Mouse (Mus musculus) CH12.LX (cell line): ENCODE data around the gene B4galt1. TPM values are rescaled to one million over a fixed set of nuclear protein-coding genes. Genes with fewer than 3 reads are reported as not detected.

ENCODE experiments used
- DNase-seq: peaks from one replicate; pipeline ENCODE4 v3.0.0-alpha.2; 2013; ENCODE audit errors: extremely low read depth
- H3K27ac ChIP-seq: 2 replicates; pipeline ENCODE4 v1.5.1; 2012; ENCODE audit warnings: low read depth, mild to moderate bottlenecking, control low read depth, moderate library complexity; ENCODE audit not compliant: insufficient read depth
- H3K27me3 ChIP-seq: replicated peaks from 2 replicates; pipeline ENCODE3; 2012; ENCODE audit warnings: inconsistent platforms
- H3K36me3 ChIP-seq, 2 experiments: replicated peaks in 1 of 2; 2 replicates each; pipeline versions ENCODE3 to v1.6.1; 2012; ENCODE audit warnings: inconsistent platforms in 1 of 2, low read length in 1 of 2, mild to moderate bottlenecking in 1 of 2, mixed read lengths in 1 of 2, moderate library complexity in 1 of 2; ENCODE audit not compliant: control insufficient read depth in 1 of 2, insufficient read depth in 1 of 2
- H3K4me1 ChIP-seq, 2 experiments: 2 replicates each; pipeline ENCODE4 v1.6.1; 2012; ENCODE audit warnings: inconsistent platforms in 1 of 2, moderate library complexity in 1 of 2; ENCODE audit not compliant: insufficient read depth in 2 of 2, control insufficient read depth in 1 of 2
- H3K4me2 ChIP-seq: 2 replicates; pipeline ENCODE4 v1.6.1; 2012; ENCODE audit warnings: low read depth, mild to moderate bottlenecking, control low read depth; ENCODE audit not compliant: poor library complexity, insufficient read depth, severe bottlenecking
- H3K4me3 ChIP-seq, 3 experiments: fragments of 150-350 bp in 1 of 3; sonication (generic) in 1 of 3; replicated peaks in 1 of 3; 2 replicates each; pipeline versions ENCODE3 to v1.5.1; 2011 to 2012; ENCODE audit warnings: low read depth in 2 of 3, low read length in 2 of 3, mild to moderate bottlenecking in 2 of 3, moderate library complexity in 2 of 3, control low read depth in 1 of 3, improper control_type of control experiment in 1 of 3, inconsistent platforms in 1 of 3, mixed read lengths in 1 of 3; ENCODE audit not compliant: poor library complexity in 1 of 3
- H3K79me2 ChIP-seq: replicated peaks from 2 replicates; pipeline ENCODE4 v1.6.1; 2012; ENCODE audit warnings: mild to moderate bottlenecking, moderate library complexity; ENCODE audit not compliant: control insufficient read depth, poor library complexity, insufficient read depth, severe bottlenecking; ENCODE audit errors: extremely low read depth
- H3K9ac ChIP-seq: 2 replicates; pipeline ENCODE4 v1.6.1; 2012; ENCODE audit warnings: low read depth, mild to moderate bottlenecking, control low read depth, moderate library complexity; ENCODE audit not compliant: insufficient read depth
- H3K9me3 ChIP-seq: replicated peaks from 2 replicates; pipeline ENCODE3; 2012; ENCODE audit warnings: low read length, inconsistent platforms, mixed read lengths
- BHLHE40 ChIP-seq: IDR thresholded peaks from 2 replicates; pipeline ENCODE4 v1.6.1; 2011; ENCODE audit warnings: mild to moderate bottlenecking, low read depth, low read length, improper control_type of control experiment
- ELF1 ChIP-seq: IDR thresholded peaks from 2 replicates; pipeline ENCODE4 v1.6.1; 2014; ENCODE audit warnings: low read depth, mild to moderate bottlenecking, inconsistent platforms, low read length, improper control_type of control experiment
- EP300 ChIP-seq: IDR thresholded peaks from 2 replicates; pipeline ENCODE4 v1.6.1; 2011; ENCODE audit warnings: low read length, improper control_type of control experiment
- GABPA ChIP-seq: IDR thresholded peaks from 2 replicates; pipeline ENCODE4 v1.6.1; 2012; ENCODE audit warnings: low read depth, low read length, improper control_type of control experiment, inconsistent platforms; ENCODE audit not compliant: insufficient replicate concordance
- HCFC1 ChIP-seq: IDR thresholded peaks from 2 replicates; pipeline ENCODE4 v1.6.1; 2012; ENCODE audit warnings: low read depth, mild to moderate bottlenecking, inconsistent platforms, low read length, improper control_type of control experiment
- IRF4 ChIP-seq: IDR thresholded peaks from 2 replicates; pipeline ENCODE4 v1.6.1; 2014; ENCODE audit warnings: low read depth, mild to moderate bottlenecking, inconsistent platforms, low read length, improper control_type of control experiment
- JUN ChIP-seq: IDR thresholded peaks from 2 replicates; pipeline ENCODE4 v1.6.1; 2011; ENCODE audit warnings: low read depth, mild to moderate bottlenecking, low read length, improper control_type of control experiment, moderate library complexity; ENCODE audit not compliant: insufficient read depth
- JUND ChIP-seq: conservative IDR thresholded peaks from 2 replicates; pipeline ENCODE4 v1.6.1; 2011; ENCODE audit warnings: low read depth, low read length, improper control_type of control experiment
- KAT2A ChIP-seq: IDR thresholded peaks from 2 replicates; pipeline ENCODE4 v1.6.1; 2012; ENCODE audit warnings: low read length, improper control_type of control experiment, inconsistent platforms; ENCODE audit not compliant: insufficient replicate concordance
- MAZ ChIP-seq: IDR thresholded peaks from 2 replicates; pipeline ENCODE4 v1.6.1; 2012; ENCODE audit warnings: low read depth, mild to moderate bottlenecking, inconsistent platforms, low read length, improper control_type of control experiment, moderate library complexity
- MEF2A ChIP-seq: IDR thresholded peaks from 2 replicates; pipeline ENCODE4 v1.6.1; 2014; ENCODE audit warnings: low read depth, mild to moderate bottlenecking, inconsistent platforms, low read length, improper control_type of control experiment, borderline replicate concordance
- MXI1 ChIP-seq: IDR thresholded peaks from 2 replicates; pipeline ENCODE4 v1.6.1; 2011; ENCODE audit warnings: mild to moderate bottlenecking, low read depth, low read length, improper control_type of control experiment
- POLR2AphosphoS2 ChIP-seq: IDR thresholded peaks from 2 replicates; pipeline ENCODE4 v1.6.1; 2011; ENCODE audit warnings: low read depth, low read length, improper control_type of control experiment
- UBTF ChIP-seq: IDR thresholded peaks from 2 replicates; pipeline ENCODE4 v1.6.1; 2012; ENCODE audit warnings: low read depth, mild to moderate bottlenecking, inconsistent platforms, low read length, improper control_type of control experiment, moderate library complexity
- USF2 ChIP-seq: conservative IDR thresholded peaks from 2 replicates; pipeline ENCODE4 v1.6.1; 2011; ENCODE audit warnings: low read depth, low read length, improper control_type of control experiment
- ZC3H11A ChIP-seq: IDR thresholded peaks from 2 replicates; pipeline ENCODE4 v1.6.1; 2012; ENCODE audit warnings: low read depth, mild to moderate bottlenecking, inconsistent platforms, low read length, improper control_type of control experiment
- ZKSCAN1 ChIP-seq: IDR thresholded peaks from 2 replicates; pipeline ENCODE4 v1.6.1; 2012; ENCODE audit warnings: low read depth, inconsistent platforms, low read length, improper control_type of control experiment, borderline replicate concordance
- ZMIZ1 ChIP-seq: IDR thresholded peaks from 2 replicates; pipeline ENCODE4 v1.6.1; 2012; ENCODE audit warnings: low read depth, mild to moderate bottlenecking, inconsistent platforms, low read length, improper control_type of control experiment
- ZNF384 ChIP-seq: IDR thresholded peaks from 2 replicates; pipeline ENCODE4 v1.6.1; 2012; ENCODE audit warnings: low read depth, low read length, improper control_type of control experiment, inconsistent platforms
- dilution Hi-C: fragments of 300-500 bp; cut with MboI; formaldehyde crosslinking; loops from 2 replicates; pipeline ENCODE4 v1.14.3; 2020; ENCODE audit warnings: low sequenced_read_pairs; ENCODE audit not compliant: extremely low pct_unique_long_range_greater_than_20kb, extremely low pct_ligation_motif_present
- in situ Hi-C: fragments of 300-500 bp; cut with MboI; formaldehyde crosslinking; loops from 3 replicates; pipeline ENCODE4 v1.14.3; 2019; ENCODE audit warnings: low sequenced_read_pairs, low pct_ligation_motif_present, low pct_unique_long_range_greater_than_20kb, mixed read lengths
- polyA plus RNA-seq: library from polyadenylated mRNA; unstranded; fragments of >175 nt; gene quantifications from 2 replicates; pipeline ENCODE4 v1.2.1, GENCODE M21; 2012; ENCODE audit warnings: low read depth; ENCODE audit not compliant: insufficient read length
- total RNA-seq, 2 experiments: library from RNA; depleted of rRNA; stranded (reverse); fragments of 300-350 nt in 1 of 2; fragments of >200 nt in 1 of 2; gene quantifications; 2 replicates each; pipeline ENCODE4 v1.2.3; 2012 to 2014

Gene B4galt1
- total and polyA plus RNA-seq, 3 experiments, result 46.6 to 80.2 (median 66.6) TPM

DNA sequence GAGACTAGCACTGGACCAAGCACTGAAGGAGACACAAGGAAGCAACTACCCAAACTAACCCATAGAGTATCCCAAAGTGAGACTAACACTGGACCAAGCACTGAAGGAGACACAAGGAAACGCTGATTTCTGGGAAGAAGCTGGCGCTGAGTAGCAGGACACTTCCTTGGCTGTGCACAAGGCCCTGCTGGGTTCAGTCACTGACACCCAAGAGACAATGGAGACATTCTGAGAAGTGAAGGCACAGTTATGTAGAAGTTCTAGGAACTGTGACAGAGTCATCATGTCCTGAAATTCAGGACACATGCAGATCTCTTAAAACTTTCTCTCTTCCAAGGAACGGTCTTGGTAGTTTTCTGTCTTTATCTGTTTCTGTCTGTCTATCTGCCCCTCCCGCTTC lies 16.4 kb upstream of the B4galt1 start:
- Histone ChIP-seq H3K79me2 (no peaks in the 10 kb centered on the region), H3K36me3 (no peaks in the 10 kb centered on the region), H3K27ac (no peak overlapping the region), H3K4me1 (peaks cover 6 to 59% of the 10 kb centered on the region in 2 experiments; a peak in 3 of 4 replicates), H3K9ac (no peak overlapping the region), H3K9me3 (no peaks in the 10 kb centered on the region), H3K27me3 (no peaks in the 10 kb centered on the region)
- dilution Hi-C loops, result no loop called here
- no peak for DNase-seq
- TF ChIP-seq ZNF384, result no peak
- no peak for TF ChIP-seq POLR2AphosphoS2
- no peak for TF ChIP-seq ELF1
- no peak for TF ChIP-seq MAZ
- TF ChIP-seq JUND, result no peak
- TF ChIP-seq MXI1, result no peak
- TF ChIP-seq USF2, result no peak
- no peak for TF ChIP-seq GABPA
- no peak for TF ChIP-seq IRF4
- no peak for TF ChIP-seq ZKSCAN1
- TF ChIP-seq UBTF, result no peak
- TF ChIP-seq KAT2A, result no peak
- no peak for TF ChIP-seq HCFC1
- no peak for TF ChIP-seq MEF2A
- no peak for TF ChIP-seq BHLHE40
- TF ChIP-seq JUN, result no peak
- TF ChIP-seq, all 38 proteins: peak for 0
- no peak overlapping the region for H3K4me2 ChIP-seq
- no peak overlapping the region for H3K4me3 ChIP-seq
- in situ Hi-C loops, result no loop called here

DNA sequence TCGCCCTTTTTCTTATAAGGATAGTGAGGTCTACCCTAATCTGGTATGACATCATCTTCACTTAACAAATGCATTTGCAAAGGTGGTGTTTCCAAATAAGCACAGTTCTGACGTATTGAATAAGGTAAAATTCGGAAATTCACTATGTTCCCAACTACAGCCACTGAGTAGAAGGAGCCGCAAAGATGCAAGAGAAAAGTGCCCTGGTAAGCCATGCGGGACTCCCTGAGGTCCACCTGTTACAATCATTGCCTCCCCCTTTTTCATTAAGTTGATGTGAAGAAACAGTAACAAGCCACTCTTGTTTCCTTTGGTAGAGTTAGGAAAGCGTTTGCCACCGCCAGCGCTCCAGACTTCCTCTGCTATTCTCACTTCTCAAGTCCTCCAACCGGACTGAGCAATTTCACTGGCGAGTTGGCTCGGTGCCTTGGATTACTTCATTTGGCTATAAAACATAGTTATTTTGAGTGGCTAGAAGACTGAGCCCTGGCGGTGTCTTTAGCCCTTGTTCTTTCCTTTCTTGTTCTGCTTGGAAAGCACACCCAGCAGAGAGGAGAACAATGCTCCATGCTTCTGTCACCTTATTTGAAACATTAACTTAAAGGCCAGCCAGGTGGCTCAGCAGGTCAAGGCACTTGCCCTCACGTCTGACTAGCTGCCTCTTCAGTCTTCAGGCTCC lies 14.9 kb upstream of the B4galt1 start:
- H3K4me3 ChIP-seq, result no peak overlapping the region
- H3K27me3 ChIP-seq, result no peaks in the 10 kb centered on the region
- dilution Hi-C loops, result no loop called here
- in situ Hi-C loops, result no loop called here
- no peak for DNase-seq
- peaks cover 2 to 45% of the 10 kb centered on the region in 2 experiments; a peak in 2 of 4 replicates for H3K4me1 ChIP-seq
- H3K9me3 ChIP-seq, result no peaks in the 10 kb centered on the region
- TF ChIP-seq EP300 (no peak), ELF1 (no peak), JUN (no peak), ZMIZ1 (no peak), GABPA (no peak), ZC3H11A (no peak)
- no peaks in the 10 kb centered on the region for H3K79me2 ChIP-seq
- no peak overlapping the region for H3K9ac ChIP-seq
- no peaks in the 10 kb centered on the region for H3K36me3 ChIP-seq
- H3K4me2 ChIP-seq, result no peak overlapping the region
- no peak overlapping the region for H3K27ac ChIP-seq
